Mouse (Mus musculus) embryonic facial prominence, embryonic 12.5 days (tissue): ENCODE measurements around the gene Zfhx3. TPM values are rescaled to one million over a fixed set of nuclear protein-coding genes. Genes with fewer than 3 reads are reported as not detected.

Source experiments
- ATAC-seq: fragments of 200-750 bp; cut with Nextera tagmentation; 2 replicates; pipeline ENCODE4 v1.8.0; 2017; ENCODE audit not compliant: insufficient number of reproducible peaks, insufficient read depth, low FRiP score, low TSS enrichment
- H3K27ac ChIP-seq: fragments of 300-500 bp; sonication (generic); 2 replicates; pipeline ENCODE4 v1.5.1; 2016; ENCODE audit warnings: mild to moderate bottlenecking
- H3K27me3 ChIP-seq: fragments of 300-500 bp; sonication (generic); 2 replicates; pipeline ENCODE4 v1.6.1; 2016; ENCODE audit warnings: mild to moderate bottlenecking, moderate library complexity
- H3K36me3 ChIP-seq: fragments of 300-500 bp; sonication (generic); 2 replicates; pipeline ENCODE4 v1.6.1; 2016; ENCODE audit warnings: mild to moderate bottlenecking
- H3K4me1 ChIP-seq: fragments of 300-500 bp; sonication (generic); 2 replicates; pipeline ENCODE4 v1.6.1; 2016
- H3K4me2 ChIP-seq: fragments of 300-500 bp; sonication (generic); replicated peaks from 2 replicates; pipeline ENCODE4 v1.6.1; 2016; ENCODE audit warnings: mild to moderate bottlenecking, moderate library complexity
- H3K4me3 ChIP-seq: fragments of 300-500 bp; sonication (generic); 2 replicates; pipeline ENCODE4 v1.5.1; 2016; ENCODE audit warnings: mild to moderate bottlenecking
- H3K9ac ChIP-seq: fragments of 300-500 bp; sonication (generic); 2 replicates; pipeline ENCODE4 v1.6.1; 2016; ENCODE audit warnings: mild to moderate bottlenecking, moderate library complexity
- H3K9me3 ChIP-seq: fragments of 300-500 bp; sonication (generic); 2 replicates; pipeline ENCODE4 v1.6.1; 2016; ENCODE audit warnings: mild to moderate bottlenecking, moderate library complexity
- WGBS: fragments of 180-500 bp; shearing (Covaris S2); methylation state at CpG from one replicate; pipeline ENCODE4 v1.1.7; 2016; 5-methylcytosine and 5-hydroxymethylcytosine counted together
- polyA plus RNA-seq: library from polyadenylated mRNA; unstranded; fragments of >200 nt; fragmentation: Nextera tagmentation; extraction: Ambion mirVana; gene quantifications from 2 replicates; pipeline ENCODE4 v1.2.1, GENCODE M21; 2016

The Zfhx3 gene
- polyA plus RNA-seq, 1 experiment from 2014 or later: 43.1 TPM

DNA sequence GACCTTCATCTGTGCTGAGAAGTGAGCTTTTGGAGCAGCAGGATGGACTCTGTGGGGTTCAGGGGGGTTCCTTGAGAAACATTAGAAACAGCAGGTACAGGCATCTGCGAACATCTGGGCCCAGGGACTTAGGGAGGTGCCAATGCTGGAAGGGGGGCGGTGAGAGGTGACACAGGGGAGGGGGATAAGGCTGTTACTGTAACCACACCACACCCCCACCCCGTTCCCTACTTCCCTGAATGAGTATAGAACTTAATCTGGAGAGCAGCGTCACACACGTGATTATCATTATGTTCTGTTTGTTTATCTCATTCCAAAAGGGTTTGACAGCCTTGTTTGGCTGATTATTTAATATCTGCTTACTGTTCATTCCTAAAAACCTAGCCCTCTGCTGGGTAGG lies 933.3 kb downstream of the Zfhx3 start:
- no peaks in the 10 kb centered on the region for H3K27me3 ChIP-seq
- 0 out of 2 replicates have a peak, but pooled peaks cover 4% of the 10 kb centered on the region for H3K4me1 ChIP-seq
- no peak overlapping the region for H3K27ac ChIP-seq
- H3K36me3 ChIP-seq: peaks cover 17% of the 10 kb centered on the region
- no peak overlapping the region for H3K9ac ChIP-seq
- H3K4me2 ChIP-seq: no peak overlapping the region
- no peak for ATAC-seq
- H3K4me3 ChIP-seq: no peak overlapping the region
- no peaks in the 10 kb centered on the region for H3K9me3 ChIP-seq
- 83% methylated on average over 5 of the region's 5 CpGs for WGBS

DNA sequence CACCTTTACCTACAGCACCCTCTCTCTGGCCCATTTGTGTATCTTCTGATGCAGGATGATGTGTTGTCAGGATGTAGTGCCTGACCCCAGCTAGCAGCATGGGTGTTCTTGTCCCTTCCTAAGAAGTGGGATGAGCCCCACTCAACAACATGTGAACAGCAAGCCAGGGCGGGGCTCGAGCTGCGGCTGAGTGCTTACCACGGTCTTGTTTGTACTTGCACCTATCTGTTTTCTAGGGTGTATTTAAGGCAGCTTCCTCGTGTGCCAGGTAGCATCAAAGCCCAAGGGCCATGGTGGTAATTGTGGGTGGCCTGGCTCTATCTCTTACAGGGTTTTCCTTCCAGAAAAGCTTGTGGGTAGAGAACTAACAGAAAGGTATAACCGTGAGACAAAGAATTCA lies 937.7 kb downstream of the Zfhx3 start:
- Histone ChIP-seq H3K4me2 (no peak overlapping the region), H3K36me3 (peaks cover 20% of the 10 kb centered on the region), H3K9ac (no peak overlapping the region), H3K4me3 (no peak overlapping the region), H3K9me3 (no peaks in the 10 kb centered on the region), H3K27ac (no peak overlapping the region), H3K4me1 (peaks cover 14% of the 10 kb centered on the region), H3K27me3 (no peaks in the 10 kb centered on the region)
- WGBS: 87% methylated on average over 6 of the region's 6 CpGs
- no peak for ATAC-seq

DNA sequence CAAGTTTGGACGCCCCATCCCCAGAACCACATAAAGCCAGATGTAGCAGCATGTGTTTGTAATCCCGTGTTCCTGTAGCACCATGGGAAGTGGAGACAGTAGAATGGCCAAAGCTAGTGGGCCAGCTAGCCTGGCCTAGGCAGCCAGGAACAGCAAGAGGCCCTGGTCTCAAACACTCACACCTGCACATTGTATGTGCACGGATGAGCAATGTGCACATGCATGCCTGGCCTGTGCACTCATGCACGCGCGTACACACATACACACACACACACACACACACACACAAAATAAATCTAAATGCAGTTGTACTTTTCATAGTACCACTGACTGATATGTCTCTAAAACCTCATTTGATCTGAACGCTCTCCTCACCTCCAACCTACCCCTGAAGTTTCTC lies 938.9 kb downstream of the Zfhx3 start:
- Histone ChIP-seq H3K36me3 (peaks cover 20% of the 10 kb centered on the region), H3K27me3 (no peaks in the 10 kb centered on the region), H3K27ac (no peak overlapping the region), H3K4me3 (no peak overlapping the region), H3K4me1 (peaks cover 16% of the 10 kb centered on the region), H3K9me3 (no peaks in the 10 kb centered on the region), H3K4me2 (no peak overlapping the region), H3K9ac (no peak overlapping the region)
- WGBS: 91% methylated on average over 7 of the region's 7 CpGs
- no peak for ATAC-seq

DNA sequence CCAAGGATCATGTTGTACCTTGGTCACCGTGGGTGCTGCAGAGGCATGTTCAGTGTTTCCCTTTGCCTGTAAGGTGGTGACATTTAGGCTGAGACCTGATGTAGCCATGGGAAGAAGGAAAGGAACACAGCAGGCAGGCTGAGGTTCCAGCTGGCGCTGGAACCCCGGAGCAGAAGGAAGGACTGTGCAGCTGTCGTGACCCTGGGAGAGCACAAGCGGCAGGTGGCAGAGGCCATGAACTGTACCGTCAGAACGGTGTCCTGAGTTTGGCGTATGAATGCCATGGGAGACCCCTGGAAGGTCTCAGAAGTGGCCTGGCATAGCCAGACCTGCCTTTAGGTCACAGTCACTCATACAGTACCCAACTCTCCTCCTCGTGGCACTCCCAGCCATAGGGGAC lies 939.6 kb downstream of the Zfhx3 start:
- Histone ChIP-seq H3K4me2 (no peak overlapping the region), H3K4me1 (peaks cover 20% of the 10 kb centered on the region), H3K27me3 (no peaks in the 10 kb centered on the region), H3K27ac (0 out of 2 replicates have a peak overlapping the region, but pooled peaks have one; percentile 23), H3K4me3 (no peak overlapping the region), H3K9ac (no peak overlapping the region), H3K36me3 (peaks cover 20% of the 10 kb centered on the region), H3K9me3 (no peaks in the 10 kb centered on the region)
- no peak for ATAC-seq
- 88% methylated on average over 9 of the region's 9 CpGs for WGBS

DNA sequence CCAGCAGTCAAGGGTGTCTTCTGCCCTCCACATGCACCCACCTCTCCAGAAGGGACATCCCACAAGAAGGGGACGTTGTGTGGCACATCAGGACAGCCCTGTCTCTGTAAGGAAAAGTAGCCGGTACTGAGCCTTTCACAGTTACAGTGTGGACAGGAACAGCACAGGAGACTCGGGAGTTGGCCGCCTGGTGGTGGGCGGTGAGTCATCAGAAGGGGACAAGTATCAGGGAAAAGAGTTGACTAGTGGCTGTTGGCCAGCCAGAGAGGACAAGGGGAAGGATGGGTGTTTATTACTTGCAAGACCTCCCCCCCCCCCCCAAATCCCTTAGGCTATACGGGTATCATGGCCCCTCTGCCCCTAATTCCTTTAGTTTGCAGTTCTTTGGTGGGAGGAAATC lies 940.9 kb downstream of the Zfhx3 start:
- Histone ChIP-seq H3K4me2 (no peak overlapping the region), H3K27ac (no peak overlapping the region), H3K4me3 (no peak overlapping the region), H3K27me3 (no peaks in the 10 kb centered on the region), H3K4me1 (peaks cover 29% of the 10 kb centered on the region), H3K36me3 (peaks cover 18% of the 10 kb centered on the region), H3K9ac (no peak overlapping the region), H3K9me3 (no peaks in the 10 kb centered on the region)
- 94% methylated on average over 6 of the region's 6 CpGs for WGBS
- ATAC-seq: no peak

DNA sequence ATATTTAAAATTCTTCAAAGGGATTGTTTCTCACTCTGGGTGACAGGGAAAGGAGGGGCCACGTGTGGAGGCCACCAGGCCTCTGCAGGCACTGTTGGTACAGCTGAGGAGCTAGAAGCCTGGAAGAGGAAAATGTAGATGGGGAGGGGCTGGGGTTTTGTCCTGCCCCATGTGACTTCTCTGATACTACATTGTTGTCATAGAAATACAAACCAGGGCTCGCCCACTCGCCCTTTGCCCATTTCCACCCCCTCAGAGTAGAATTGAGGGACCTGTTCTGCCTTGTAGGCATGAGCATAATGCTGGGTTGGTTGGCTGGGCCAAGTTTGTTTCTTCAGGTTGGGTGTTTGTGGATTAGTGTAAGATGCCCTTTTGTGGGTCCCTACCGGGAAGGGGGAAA lies 942.5 kb downstream of the Zfhx3 start:
- no peak for ATAC-seq
- WGBS: 65% methylated on average over 4 of the region's 4 CpGs
- no peaks in the 10 kb centered on the region for H3K27me3 ChIP-seq
- no peak overlapping the region for H3K4me2 ChIP-seq
- H3K9me3 ChIP-seq: no peaks in the 10 kb centered on the region
- peak overlapping the region; percentile 46 for H3K27ac ChIP-seq
- no peak overlapping the region for H3K9ac ChIP-seq
- H3K4me1 ChIP-seq: peaks cover 44% of the 10 kb centered on the region
- H3K36me3 ChIP-seq: peaks cover 10% of the 10 kb centered on the region; the same call in 1 of the 2 replicates
- no peak overlapping the region for H3K4me3 ChIP-seq

DNA sequence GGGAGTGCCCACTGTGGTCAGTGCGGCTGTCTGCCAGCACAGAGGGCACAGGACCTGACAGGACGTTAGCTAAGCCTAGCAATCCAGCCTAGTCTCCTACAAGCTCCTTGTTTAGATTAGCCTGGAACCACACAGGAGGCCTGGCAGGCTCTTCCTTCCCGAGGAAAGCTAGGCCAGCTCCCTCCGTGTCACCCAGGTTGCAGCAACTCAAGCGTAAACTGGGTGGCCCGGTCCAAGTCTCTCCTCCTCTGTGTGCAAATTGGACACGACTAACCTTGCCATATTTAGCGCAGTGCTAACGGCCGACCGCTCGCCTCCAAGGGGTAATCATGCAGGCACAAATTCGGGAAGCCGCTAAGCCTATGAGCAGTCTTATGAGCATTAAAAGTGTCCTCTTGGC lies 943.0 kb downstream of the Zfhx3 start:
- Histone ChIP-seq H3K27me3 (no peaks in the 10 kb centered on the region), H3K9ac (no peak overlapping the region), H3K9me3 (no peaks in the 10 kb centered on the region), H3K4me2 (no peak overlapping the region), H3K27ac (peak overlapping the region; percentile 46; the same call in 1 of the 2 replicates), H3K4me1 (peaks cover 44% of the 10 kb centered on the region), H3K36me3 (peaks cover 10% of the 10 kb centered on the region; the same call in 1 of the 2 replicates), H3K4me3 (no peak overlapping the region)
- no peak for ATAC-seq
- 75% methylated on average over 14 of the region's 14 CpGs for WGBS

DNA sequence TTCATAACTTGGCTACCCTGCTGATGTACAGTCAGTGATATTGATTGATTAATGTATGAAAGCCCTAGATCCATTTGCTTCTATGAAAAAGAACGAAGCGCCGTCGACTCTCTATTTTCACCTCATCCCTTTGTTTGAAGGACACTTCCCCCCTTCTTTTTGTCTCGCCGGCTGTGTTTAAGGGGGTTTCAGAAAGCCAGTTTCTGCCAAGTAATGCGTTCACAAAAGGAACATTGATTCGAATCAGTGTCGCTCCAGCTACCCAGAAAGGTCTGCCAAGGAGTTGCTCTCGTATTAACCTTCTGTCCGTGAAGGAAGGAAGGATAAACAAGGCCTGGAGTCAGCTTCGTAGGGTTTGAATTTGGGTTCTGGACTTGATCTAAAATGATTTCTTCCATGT lies 943.4 kb downstream of the Zfhx3 start:
- no peak overlapping the region for H3K4me2 ChIP-seq
- peaks cover 44% of the 10 kb centered on the region for H3K4me1 ChIP-seq
- H3K9me3 ChIP-seq: no peaks in the 10 kb centered on the region
- no peaks in the 10 kb centered on the region for H3K27me3 ChIP-seq
- no peak overlapping the region for H3K9ac ChIP-seq
- peaks cover 10% of the 10 kb centered on the region; the same call in 1 of the 2 replicates for H3K36me3 ChIP-seq
- no peak overlapping the region for H3K4me3 ChIP-seq
- 67% methylated on average over 12 of the region's 12 CpGs for WGBS
- no peak for ATAC-seq
- 0 out of 2 replicates have a peak overlapping the region, but pooled peaks have one; percentile 46 for H3K27ac ChIP-seq

DNA sequence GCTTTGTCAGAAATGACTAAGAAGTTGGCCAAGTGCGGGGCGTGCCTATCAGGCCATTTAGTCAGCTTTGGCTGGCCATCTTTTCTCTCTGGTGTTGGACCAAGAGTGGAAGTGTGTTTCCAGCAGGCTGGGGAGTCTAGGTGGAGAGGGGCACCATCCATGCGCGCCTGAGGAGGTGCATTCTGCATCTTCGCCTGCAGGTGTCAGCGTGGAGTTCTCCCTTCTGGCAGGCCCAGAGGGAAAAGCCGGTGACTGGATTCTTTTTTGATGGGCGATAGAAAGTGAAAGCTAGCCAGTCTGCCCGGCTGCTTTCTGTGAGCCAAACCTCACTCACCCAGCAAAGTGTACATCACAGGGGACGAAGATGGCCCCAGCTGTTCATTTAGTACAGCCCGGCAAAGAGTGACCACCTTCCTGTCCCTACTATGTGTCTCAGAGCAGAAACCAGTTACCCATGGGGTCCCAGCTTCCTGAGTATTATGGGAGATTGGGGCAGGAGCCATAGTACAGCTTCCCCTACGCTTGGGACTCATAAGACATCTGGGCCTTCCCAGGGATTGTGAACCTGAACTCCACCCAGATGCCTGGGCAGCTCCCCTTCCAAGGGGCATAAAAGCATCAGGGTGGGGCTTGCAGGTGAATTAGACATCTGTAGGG lies 944.3 kb downstream of the Zfhx3 start:
- peaks cover 44% of the 10 kb centered on the region for H3K4me1 ChIP-seq
- H3K4me3 ChIP-seq: no peak overlapping the region
- H3K36me3 ChIP-seq: peaks cover 10% of the 10 kb centered on the region; the same call in 1 of the 2 replicates
- H3K9ac ChIP-seq: no peak overlapping the region
- H3K27me3 ChIP-seq: no peaks in the 10 kb centered on the region
- no peak overlapping the region for H3K27ac ChIP-seq
- WGBS: 26% methylated on average over 12 of the region's 12 CpGs
- H3K9me3 ChIP-seq: no peaks in the 10 kb centered on the region
- no peak for ATAC-seq
- no peak overlapping the region for H3K4me2 ChIP-seq

DNA sequence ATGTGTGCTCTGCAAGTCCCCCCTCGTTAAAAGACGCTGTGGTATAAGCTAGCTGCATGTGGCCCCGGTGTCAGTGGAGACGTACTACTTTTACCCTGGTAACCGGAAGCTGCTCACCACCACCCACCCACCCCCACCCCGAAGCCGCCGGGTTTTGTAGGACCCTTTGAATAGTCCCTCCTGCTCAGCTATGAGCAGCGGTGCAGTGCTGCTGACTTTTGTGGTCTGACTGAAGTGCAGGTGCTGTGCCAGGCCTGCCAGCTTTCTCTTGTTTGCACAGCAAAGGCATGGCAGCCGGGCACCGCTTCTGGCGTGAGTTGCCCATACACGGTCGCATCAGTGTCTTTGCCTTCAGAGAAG lies 944.8 kb downstream of the Zfhx3 start:
- Histone ChIP-seq H3K9me3 (no peaks in the 10 kb centered on the region), H3K36me3 (peaks cover 5% of the 10 kb centered on the region; the same call in 1 of the 2 replicates), H3K27ac (no peak overlapping the region), H3K9ac (no peak overlapping the region), H3K27me3 (no peaks in the 10 kb centered on the region), H3K4me2 (no peak overlapping the region), H3K4me1 (peaks cover 44% of the 10 kb centered on the region), H3K4me3 (no peak overlapping the region)
- WGBS: 77% methylated on average over 14 of the region's 14 CpGs
- ATAC-seq: no peak

DNA sequence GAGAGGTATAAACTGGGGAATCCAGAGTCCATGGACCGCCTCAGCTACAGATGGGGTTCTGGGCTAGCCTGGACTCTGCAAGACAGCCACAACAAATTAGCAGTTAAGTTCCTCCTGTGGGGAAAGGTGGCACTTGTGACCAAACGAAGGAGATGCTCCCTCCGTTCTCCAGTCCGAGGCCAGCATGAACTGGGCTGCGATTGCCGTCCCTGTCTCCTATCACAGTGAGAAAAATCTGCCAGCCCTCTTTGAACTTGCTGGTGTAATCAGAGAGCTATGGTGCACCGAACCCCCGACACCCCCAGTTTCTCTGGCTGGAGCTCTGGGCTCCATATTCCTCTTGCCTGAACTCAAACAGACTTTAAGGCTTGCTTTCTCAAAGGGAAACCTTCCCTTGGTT lies 945.4 kb downstream of the Zfhx3 start:
- Histone ChIP-seq H3K4me1 (peaks cover 42% of the 10 kb centered on the region), H3K9me3 (no peaks in the 10 kb centered on the region), H3K27ac (no peak overlapping the region), H3K36me3 (peaks cover 4% of the 10 kb centered on the region; the same call in 1 of the 2 replicates), H3K4me3 (no peak overlapping the region), H3K4me2 (no peak overlapping the region), H3K9ac (no peak overlapping the region), H3K27me3 (no peaks in the 10 kb centered on the region)
- WGBS: 88% methylated on average over 8 of the region's 8 CpGs
- ATAC-seq: no peak

DNA sequence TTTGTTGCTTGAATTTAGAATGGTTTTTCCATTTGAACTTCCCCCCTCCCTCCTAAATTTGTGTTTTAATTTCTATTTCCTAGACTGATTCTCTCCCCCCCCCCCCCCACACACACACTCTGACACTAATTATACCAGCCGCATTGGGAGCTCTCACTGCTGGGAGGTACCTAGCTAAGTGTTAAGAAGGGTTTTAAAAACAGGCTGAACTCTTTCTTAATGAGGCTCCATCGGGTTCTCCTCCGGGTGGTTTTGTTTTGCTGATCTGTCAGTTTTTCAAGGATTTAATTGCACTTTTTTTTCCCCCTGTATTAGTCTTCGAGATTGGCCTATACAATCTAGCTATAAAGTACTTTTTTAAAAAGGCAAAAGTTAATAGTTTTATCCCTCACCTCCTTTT lies 946.5 kb downstream of the Zfhx3 start:
- ATAC-seq: no peak
- no peak overlapping the region for H3K27ac ChIP-seq
- 40% methylated on average over 4 of the region's 4 CpGs for WGBS
- H3K4me1 ChIP-seq: peaks cover 42% of the 10 kb centered on the region
- H3K4me2 ChIP-seq: no peak overlapping the region
- no peak overlapping the region for H3K4me3 ChIP-seq
- no peak overlapping the region for H3K9ac ChIP-seq
- H3K36me3 ChIP-seq: peaks cover 2% of the 10 kb centered on the region; the same call in 1 of the 2 replicates
- H3K27me3 ChIP-seq: no peaks in the 10 kb centered on the region
- H3K9me3 ChIP-seq: no peaks in the 10 kb centered on the region
